Mouse (Mus musculus): ENCODE results near the gene Eif4g2.

Gene Eif4g2

GRCm38 (mm10) chr7:111069439-111070166 lies 13.2 kb downstream of the Eif4g2 start:
- in situ Hi-C loops (cut with MseI, MboI): no loop called here

- in situ Hi-C loops (cut with MseI, MboI): no loop called here
These were observed 14.6 kb downstream of the Eif4g2 start for GRCm38 (mm10) chr7:111068181-111068580.

GRCm38 (mm10) chr7:111062971-111063370 lies 19.9 kb downstream of the Eif4g2 start:
- in situ Hi-C loops (cut with MseI, MboI): no loop called here

GRCm38 (mm10) chr7:111059527-111059926 lies 23.3 kb downstream of the Eif4g2 start:
- in situ Hi-C loops (cut with MseI, MboI): no loop called here

- in situ Hi-C loops (cut with MseI, MboI): no loop called here
These were observed 26.7 kb downstream of the Eif4g2 start for GRCm38 (mm10) chr7:111055984-111056657.

- in situ Hi-C loops (cut with MseI, MboI): no loop called here
These were observed 27.6 kb downstream of the Eif4g2 start for GRCm38 (mm10) chr7:111055221-111055620.

- in situ Hi-C loops (cut with MseI, MboI): no loop called here
These were observed 33.0 kb downstream of the Eif4g2 start for GRCm38 (mm10) chr7:111049652-111050421.

- in situ Hi-C loops (cut with MseI, MboI): no loop called here
These were observed 33.9 kb downstream of the Eif4g2 start for GRCm38 (mm10) chr7:111048920-111049319.

- in situ Hi-C loops (cut with MseI, MboI): no loop called here
These were observed 53.7 kb downstream of the Eif4g2 start for GRCm38 (mm10) chr7:111029046-111029553.

GRCm38 (mm10) chr7:111028281-111029045 lies 54.4 kb downstream of the Eif4g2 start, which contains the start of gene Ctr9:
Gene Ctr9 (plus strand): TSS chr7:111028951.
- in situ Hi-C loops (cut with MseI, MboI): no loop called here

- in situ Hi-C loops (cut with MseI, MboI): no loop called here
These were observed 57.9 kb downstream of the Eif4g2 start for GRCm38 (mm10) chr7:111024912-111025311.

GRCm38 (mm10) chr7:111024068-111024594 lies 58.7 kb downstream of the Eif4g2 start:
- in situ Hi-C loops (cut with MseI, MboI): no loop called here

- in situ Hi-C loops (cut with MseI, MboI): no loop called here
These were observed 62.0 kb downstream of the Eif4g2 start for GRCm38 (mm10) chr7:111020814-111021213.

Data from mouse trophoblast stem cell (cell line).